In the genomic region with DNA sequence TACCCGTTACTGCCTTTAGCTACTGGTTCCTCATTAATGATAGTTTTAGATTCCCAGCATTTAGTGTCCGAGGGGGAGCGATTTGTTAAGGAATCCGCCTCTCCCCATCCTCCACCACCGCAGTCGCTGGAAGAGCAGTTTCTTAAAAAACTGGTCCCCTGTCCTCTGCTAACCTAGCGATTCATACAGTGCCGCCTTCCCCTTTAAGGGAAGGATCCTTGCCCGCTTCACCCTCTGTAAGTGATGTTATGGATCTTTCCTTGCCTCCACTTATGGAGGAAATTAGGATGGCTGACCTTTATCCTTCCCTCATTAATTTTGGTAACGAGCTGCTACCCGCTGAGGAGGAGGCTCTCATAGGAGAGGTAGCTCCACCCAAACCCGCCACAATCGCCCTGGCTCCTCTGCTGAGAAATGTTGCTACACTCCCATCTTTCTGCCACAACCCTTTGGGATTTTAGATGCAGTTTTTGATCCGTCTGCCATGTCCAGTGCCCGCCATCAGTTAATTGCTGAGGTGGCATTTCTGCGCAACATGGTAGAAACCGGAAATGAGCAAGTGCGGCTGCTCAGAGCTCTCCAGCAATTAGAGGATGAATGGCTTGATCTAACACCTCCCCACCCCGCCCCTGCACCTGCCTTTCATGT, we compare ENCODE assay signal across 9 mouse cellular contexts. TPM values are rescaled to one million over a fixed set of nuclear protein-coding genes. Genes with fewer than 3 reads are reported as not detected.
DNase-seq lines count a peak whose midpoint lies in the region; ATAC-seq and TF ChIP-seq lines count a peak whose summit lies in the region.
"Had no signal": no experiment of that assay in that cellular context is flagged by ENCODE, and none has a peak within 500 bp of the region (broad histone marks: within the 10 kb centered on the region; RNA-seq: fewer than 3 reads in every experiment).

No protein-coding gene starts in this region.

- no peak; the same call in 1 of the 2 replicates for ATAC-seq in heart, embryonic 12.5 days (ENCODE audit: insufficient number of reproducible peaks, low FRiP score)
- peak; percentile 85 for ATAC-seq in kidney, embryonic 15.5 days (replicated peaks; ENCODE audit: low FRiP score)
- ATAC-seq in limb, embryonic 13.5 days (ENCODE audit: low FRiP score, low read depth): peak; percentile 61
- ATAC-seq in midbrain, embryonic 13.5 days: peak; percentile 92

- no peaks in the 10 kb centered on the region for H3K36me3 ChIP-seq in heart, embryonic 12.5 days
- H3K36me3 ChIP-seq in kidney, embryonic 15.5 days: no peaks in the 10 kb centered on the region
- no peaks in the 10 kb centered on the region for H3K36me3 ChIP-seq in limb, embryonic 13.5 days
- H3K36me3 ChIP-seq in midbrain, embryonic 13.5 days: no peaks in the 10 kb centered on the region
- no peaks in the 10 kb centered on the region for H3K36me3 ChIP-seq in small intestine, adult 2 months (ENCODE audit: control insufficient read depth, insufficient read depth, low read length)
- H3K36me3 ChIP-seq: G1E had no signal

- H3K27me3 ChIP-seq in heart, embryonic 12.5 days (replicated peaks): peaks cover 23% of the 10 kb centered on the region
- H3K27me3 ChIP-seq in kidney, embryonic 15.5 days: no peaks in the 10 kb centered on the region
- no peaks in the 10 kb centered on the region for H3K27me3 ChIP-seq in limb, embryonic 13.5 days
- H3K27me3 ChIP-seq in midbrain, embryonic 13.5 days: no peaks in the 10 kb centered on the region
- no peaks in the 10 kb centered on the region for H3K27me3 ChIP-seq in small intestine, adult 2 months (ENCODE audit: control insufficient read depth, insufficient read depth, low read length)

- no peak for TF ChIP-seq CTCF in small intestine, adult 2 months (IDR thresholded peaks at IDR 0.05; ENCODE audit: extremely low read depth, insufficient read length, insufficient replicate concordance, low read depth, low read length)

- H3K4me1 ChIP-seq in heart, embryonic 12.5 days (replicated peaks): no peaks in the 10 kb centered on the region
- H3K4me1 ChIP-seq in kidney, embryonic 15.5 days: 0 out of 2 replicates have a peak, but pooled peaks cover 6% of the 10 kb centered on the region
- H3K4me1 ChIP-seq in limb, embryonic 13.5 days: 0 out of 2 replicates have a peak, but pooled peaks cover 5% of the 10 kb centered on the region
- H3K4me1 ChIP-seq in midbrain, embryonic 13.5 days (replicated peaks): peaks cover 7% of the 10 kb centered on the region; the same call in 1 of the 2 replicates
- H3K4me1 ChIP-seq in small intestine, adult 2 months (ENCODE audit: control insufficient read depth, insufficient read depth, insufficient read length, low read length): no peaks in the 10 kb centered on the region; the same call in 1 of the 2 replicates

- H3K9ac ChIP-seq in heart, embryonic 12.5 days: peak overlapping the region; percentile 52; the same call in 1 of the 2 replicates
- peak overlapping the region; percentile 45 for H3K9ac ChIP-seq in kidney, embryonic 15.5 days
- H3K9ac ChIP-seq in limb, embryonic 13.5 days: peak overlapping the region; percentile 59
- H3K9ac ChIP-seq in midbrain, embryonic 13.5 days (replicated peaks): peak overlapping the region; percentile 76

- TF ChIP-seq POLR2A in small intestine, adult 2 months (IDR thresholded peaks at IDR 0.05; ENCODE audit: low read depth, low read length): no peak

- H3K4me2 ChIP-seq in heart, embryonic 12.5 days: peak overlapping the region; percentile 78
- H3K4me2 ChIP-seq in kidney, embryonic 15.5 days: peak overlapping the region; percentile 80
- H3K4me2 ChIP-seq in limb, embryonic 13.5 days (replicated peaks): peak overlapping the region; percentile 66
- peak overlapping the region; percentile 66 for H3K4me2 ChIP-seq in midbrain, embryonic 13.5 days (replicated peaks)

- H3K4me3 ChIP-seq in heart, embryonic 12.5 days: peak overlapping the region; percentile 55
- H3K4me3 ChIP-seq in kidney, embryonic 15.5 days (replicated peaks): peak overlapping the region; percentile 55
- peak overlapping the region; percentile 54 for H3K4me3 ChIP-seq in limb, embryonic 13.5 days
- peak overlapping the region; percentile 64 for H3K4me3 ChIP-seq in midbrain, embryonic 13.5 days (replicated peaks)
- peak overlapping the region; percentile 71 for H3K4me3 ChIP-seq in small intestine, adult 2 months (ENCODE audit: low read depth, low read length)

- WGBS in heart, embryonic 12.5 days: under 1% methylated on average over 19 of the region's 19 CpGs
- WGBS in kidney, embryonic 15.5 days: under 1% methylated on average over 19 of the region's 19 CpGs
- 0% methylated on average over 19 of the region's 19 CpGs for WGBS in limb, embryonic 13.5 days
- WGBS in midbrain, embryonic 13.5 days: under 1% methylated on average over 19 of the region's 19 CpGs
- WGBS in small intestine, adult 2 months: under 1% methylated on average over 19 of the region's 19 CpGs

- no peaks in the 10 kb centered on the region for H3K9me3 ChIP-seq in heart, embryonic 12.5 days (replicated peaks)
- no peaks in the 10 kb centered on the region for H3K9me3 ChIP-seq in kidney, embryonic 15.5 days (replicated peaks)
- H3K9me3 ChIP-seq in limb, embryonic 13.5 days: no peaks in the 10 kb centered on the region
- H3K9me3 ChIP-seq in midbrain, embryonic 13.5 days: no peaks in the 10 kb centered on the region
- H3K9me3 ChIP-seq: G1E had no signal

- intact Hi-C loops in heart, postnatal 25 days (cut with DNase I): no loop called here

- H3K27ac ChIP-seq in heart, embryonic 12.5 days (ENCODE audit: poor library complexity, severe bottlenecking): no peak overlapping the region
- peak overlapping the region; percentile 81 for H3K27ac ChIP-seq in kidney, embryonic 15.5 days
- no peak overlapping the region for H3K27ac ChIP-seq in limb, embryonic 13.5 days
- H3K27ac ChIP-seq in midbrain, embryonic 13.5 days: peak overlapping the region; percentile 91
- 0 out of 2 replicates have a peak overlapping the region, but pooled peaks have one; percentile 21 for H3K27ac ChIP-seq in small intestine, adult 2 months (ENCODE audit: insufficient read depth, low read depth, low read length)

- peak; percentile 92 for DNase-seq in heart, adult 11 months
- no peak for DNase-seq in heart, postnatal 25 days (ENCODE audit: low spot score)
- DNase-seq in embryo, embryonic 9.5 days (ENCODE audit: extremely low spot score): peak; percentile 61

RNA-seq across cellular contexts. Expression of a gene that starts 10.8 kb away (rescaled TPM):
- not detected for total RNA-seq in heart, postnatal 25 days (2021)
- polyA plus RNA-seq in heart, embryonic 12.5 days (2016; fragmentation: Nextera tagmentation; extraction: Ambion mirVana): not detected in 2 replicates
- not detected in 2 replicates for polyA plus RNA-seq in kidney, embryonic 15.5 days (2015; fragmentation: Nextera tagmentation; extraction: Ambion mirVana)
- not detected in 2 replicates for polyA plus RNA-seq in limb, embryonic 13.5 days (2015; fragmentation: Nextera tagmentation; extraction: Ambion mirVana)
- polyA plus RNA-seq in midbrain, embryonic 13.5 days (2015; fragmentation: Nextera tagmentation; extraction: Ambion mirVana): not detected in 2 replicates
- not detected in 2 replicates for polyA plus RNA-seq in small intestine, adult 2 months (2012; rRNA removed)
- total RNA-seq: G1E had no signal
- polyA plus RNA-seq: G1E had no signal

RNA-seq across cellular contexts. Expression of a gene that starts 28.9 kb away (rescaled TPM):
- not detected for total RNA-seq in heart, postnatal 25 days (2021)
- polyA plus RNA-seq in heart, embryonic 12.5 days (2016; fragmentation: Nextera tagmentation; extraction: Ambion mirVana): not detected in 2 replicates
- 0.14 TPM in 1 of 2 replicates, not detected in the other for polyA plus RNA-seq in kidney, embryonic 15.5 days (2015; fragmentation: Nextera tagmentation; extraction: Ambion mirVana)
- polyA plus RNA-seq in limb, embryonic 13.5 days (2015; fragmentation: Nextera tagmentation; extraction: Ambion mirVana): 0.31 TPM in 1 of 2 replicates, not detected in the other
- polyA plus RNA-seq in midbrain, embryonic 13.5 days (2015; fragmentation: Nextera tagmentation; extraction: Ambion mirVana): 0.28 and 0.36 TPM in 2 replicates
- polyA plus RNA-seq in small intestine, adult 2 months (2012; rRNA removed): not detected in 2 replicates
- total RNA-seq: G1E had no signal
- polyA plus RNA-seq: G1E had no signal

RNA-seq across cellular contexts. Expression of a gene that starts 43.1 kb away (rescaled TPM):
- 1 to 10 TPM; 5.7 to 7.0 TPM for total RNA-seq in heart, postnatal 25 days (2021)
- polyA plus RNA-seq in heart, embryonic 12.5 days (2016; fragmentation: Nextera tagmentation; extraction: Ambion mirVana): 10.2 and 10.6 TPM in 2 replicates
- polyA plus RNA-seq in kidney, embryonic 15.5 days (2015; fragmentation: Nextera tagmentation; extraction: Ambion mirVana): 16.4 and 19.5 TPM in 2 replicates
- polyA plus RNA-seq in limb, embryonic 13.5 days (2015; fragmentation: Nextera tagmentation; extraction: Ambion mirVana): 22.0 and 23.1 TPM in 2 replicates
- polyA plus RNA-seq in midbrain, embryonic 13.5 days (2015; fragmentation: Nextera tagmentation; extraction: Ambion mirVana): 29.3 and 31.1 TPM in 2 replicates
- 5.9 and 7.8 TPM in 2 replicates for polyA plus RNA-seq in small intestine, adult 2 months (2012; rRNA removed)

RNA-seq across cellular contexts. Expression of a gene that starts 53.1 kb away (rescaled TPM):
- total RNA-seq in heart, postnatal 25 days (2021): not detected
- polyA plus RNA-seq in heart, embryonic 12.5 days (2016; fragmentation: Nextera tagmentation; extraction: Ambion mirVana): not detected in 2 replicates
- polyA plus RNA-seq in kidney, embryonic 15.5 days (2015; fragmentation: Nextera tagmentation; extraction: Ambion mirVana): not detected in 2 replicates
- polyA plus RNA-seq in limb, embryonic 13.5 days (2015; fragmentation: Nextera tagmentation; extraction: Ambion mirVana): not detected in 2 replicates
- polyA plus RNA-seq in midbrain, embryonic 13.5 days (2015; fragmentation: Nextera tagmentation; extraction: Ambion mirVana): not detected in 2 replicates
- not detected in 2 replicates for polyA plus RNA-seq in small intestine, adult 2 months (2012; rRNA removed)
- polyA plus RNA-seq: G1E had no signal

RNA-seq across cellular contexts. Expression of a gene that starts 57.3 kb away (rescaled TPM):
- 10 to 100 TPM; 35.9 to 36.8 TPM for total RNA-seq in heart, postnatal 25 days (2021)
- 84.4 and 87.9 TPM in 2 replicates for polyA plus RNA-seq in heart, embryonic 12.5 days (2016; fragmentation: Nextera tagmentation; extraction: Ambion mirVana)
- polyA plus RNA-seq in kidney, embryonic 15.5 days (2015; fragmentation: Nextera tagmentation; extraction: Ambion mirVana): 107 and 113 TPM in 2 replicates
- polyA plus RNA-seq in limb, embryonic 13.5 days (2015; fragmentation: Nextera tagmentation; extraction: Ambion mirVana): 92.5 and 96.7 TPM in 2 replicates
- polyA plus RNA-seq in midbrain, embryonic 13.5 days (2015; fragmentation: Nextera tagmentation; extraction: Ambion mirVana): 111 and 115 TPM in 2 replicates
- 70.7 and 129 TPM in 2 replicates for polyA plus RNA-seq in small intestine, adult 2 months (2012; rRNA removed)

Comparison
In these comparisons a context has a peak if more than half of its experiments do, and no peak if none do; other contexts are left out.
1. H3K27ac ChIP-seq: peak in kidney, embryonic 15.5 days (single experiment), midbrain, embryonic 13.5 days (single experiment) and small intestine, adult 2 months (single experiment); none in heart, embryonic 12.5 days (single experiment) and limb, embryonic 13.5 days (single experiment).
2. Peak in every context shown above with its lines, with median percentiles within 50 percentile points of each other: H3K4me2 ChIP-seq, H3K4me3 ChIP-seq and H3K9ac ChIP-seq.